Mouse (Mus musculus): ENCODE data around the gene Nrp2. TPM values are rescaled to one million over a fixed set of nuclear protein-coding genes. Genes with fewer than 3 reads are reported as not detected.

The Nrp2 gene
- total RNA-seq, 1 experiment: 14.4 TPM

- no peak for DNase-seq (ENCODE audit: low read depth, low spot score)
- Histone ChIP-seq H3K4me1 (ENCODE audit: control insufficient read depth in 2 of 2, insufficient read depth in 2 of 2, low read length in 2 of 2, poor library complexity in 1 of 2) (no peaks in the 10 kb centered on the region), H3K9ac (ENCODE audit: insufficient read depth, low read depth, low read length, poor library complexity, severe bottlenecking) (no peak overlapping the region), H3K36me3 (ENCODE audit: control insufficient read depth, insufficient read depth, low read length, poor library complexity, severe bottlenecking) (no peaks in the 10 kb centered on the region), H3K9me3 (ENCODE audit: control insufficient read depth, insufficient read depth, low read depth, low read length) (no peaks in the 10 kb centered on the region), H3K4me3 (ENCODE audit: insufficient read depth in 1 of 2, low read depth in 1 of 2, low read length in 2 of 2, poor library complexity in 1 of 2, severe bottlenecking in 1 of 2) (no peak overlapping the region), H3K27ac (ENCODE audit: insufficient read depth, low read depth, low read length, poor library complexity, severe bottlenecking) (no peak overlapping the region)
- TF ChIP-seq ZNF384 (IDR thresholded peaks at IDR 0.05; ENCODE audit: low read depth, low read length) (no peak), MAFK (IDR thresholded peaks at IDR 0.05; ENCODE audit: insufficient read depth, low read depth, low read length) (no peak), HCFC1 (IDR thresholded peaks at IDR 0.05; ENCODE audit: borderline replicate concordance, insufficient read depth, low read length) (no peak), CHD2 (IDR thresholded peaks at IDR 0.05; ENCODE audit: low read depth, low read length) (no peak), ZC3H11A (IDR thresholded peaks at IDR 0.05; ENCODE audit: borderline replicate concordance, low read depth, low read length) (no peak)
- in situ Hi-C loops (cut with MboI; ENCODE audit: low sequenced_read_pairs in 2 of 2, unreplicated experiment in 2 of 2): no loop called here
Measured at GRCm38 (mm10) chr1:62821509-62822398, 118.7 kb downstream of the Nrp2 start.

GRCm38 (mm10) chr1:62823549-62824195 lies 120.6 kb downstream of the Nrp2 start:
- no peaks in the 10 kb centered on the region for H3K9me3 ChIP-seq (ENCODE audit: control insufficient read depth, insufficient read depth, low read depth, low read length)
- H3K4me3 ChIP-seq (ENCODE audit: insufficient read depth in 1 of 2, low read depth in 1 of 2, low read length in 2 of 2, poor library complexity in 1 of 2, severe bottlenecking in 1 of 2): no peak overlapping the region
- no peak overlapping the region for H3K27ac ChIP-seq (ENCODE audit: insufficient read depth, low read depth, low read length, poor library complexity, severe bottlenecking)
- in situ Hi-C loops (cut with MboI; ENCODE audit: low sequenced_read_pairs in 2 of 2, unreplicated experiment in 2 of 2): no loop called here
- TF ChIP-seq CHD2 (IDR thresholded peaks at IDR 0.05; ENCODE audit: low read depth, low read length) (no peak), ZC3H11A (IDR thresholded peaks at IDR 0.05; ENCODE audit: borderline replicate concordance, low read depth, low read length) (no peak), ZNF384 (IDR thresholded peaks at IDR 0.05; ENCODE audit: low read depth, low read length) (no peak), HCFC1 (IDR thresholded peaks at IDR 0.05; ENCODE audit: borderline replicate concordance, insufficient read depth, low read length) (no peak), MAFK (IDR thresholded peaks at IDR 0.05; ENCODE audit: insufficient read depth, low read depth, low read length) (no peak)
- DNase-seq (ENCODE audit: low read depth, low spot score): no peak
- H3K9ac ChIP-seq (ENCODE audit: insufficient read depth, low read depth, low read length, poor library complexity, severe bottlenecking): no peak overlapping the region
- H3K36me3 ChIP-seq (ENCODE audit: control insufficient read depth, insufficient read depth, low read length, poor library complexity, severe bottlenecking): no peaks in the 10 kb centered on the region
- H3K4me1 ChIP-seq (ENCODE audit: control insufficient read depth in 2 of 2, insufficient read depth in 2 of 2, low read length in 2 of 2, poor library complexity in 1 of 2): no peaks in the 10 kb centered on the region; a peak in 1 of 4 replicates

GRCm38 (mm10) chr1:62825822-62826765 lies 123.0 kb downstream of the Nrp2 start:
- Histone ChIP-seq H3K4me3 (ENCODE audit: insufficient read depth in 1 of 2, low read depth in 1 of 2, low read length in 2 of 2, poor library complexity in 1 of 2, severe bottlenecking in 1 of 2) (no peak overlapping the region), H3K4me1 (ENCODE audit: control insufficient read depth in 2 of 2, insufficient read depth in 2 of 2, low read length in 2 of 2, poor library complexity in 1 of 2) (no peaks in the 10 kb centered on the region; a peak in 1 of 4 replicates), H3K9me3 (ENCODE audit: control insufficient read depth, insufficient read depth, low read depth, low read length) (no peaks in the 10 kb centered on the region), H3K9ac (ENCODE audit: insufficient read depth, low read depth, low read length, poor library complexity, severe bottlenecking) (no peak overlapping the region), H3K36me3 (ENCODE audit: control insufficient read depth, insufficient read depth, low read length, poor library complexity, severe bottlenecking) (no peaks in the 10 kb centered on the region), H3K27ac (ENCODE audit: insufficient read depth, low read depth, low read length, poor library complexity, severe bottlenecking) (no peak overlapping the region)
- in situ Hi-C loops (cut with MboI; ENCODE audit: low sequenced_read_pairs in 2 of 2, unreplicated experiment in 2 of 2): no loop called here
- no peak for DNase-seq (ENCODE audit: low read depth, low spot score)
- TF ChIP-seq HCFC1 (IDR thresholded peaks at IDR 0.05; ENCODE audit: borderline replicate concordance, insufficient read depth, low read length) (no peak), ZC3H11A (IDR thresholded peaks at IDR 0.05; ENCODE audit: borderline replicate concordance, low read depth, low read length) (no peak), ZNF384 (IDR thresholded peaks at IDR 0.05; ENCODE audit: low read depth, low read length) (no peak)

GRCm38 (mm10) chr1:62827316-62827715 lies 124.2 kb downstream of the Nrp2 start:
- no peaks in the 10 kb centered on the region; a peak in 1 of 4 replicates for H3K4me1 ChIP-seq (ENCODE audit: control insufficient read depth in 2 of 2, insufficient read depth in 2 of 2, low read length in 2 of 2, poor library complexity in 1 of 2)

More at GRCm38 (mm10) chr1:62827316-62827715, 124.2 kb downstream of the Nrp2 start:
- Histone ChIP-seq H3K4me3 (ENCODE audit: insufficient read depth in 1 of 2, low read depth in 1 of 2, low read length in 2 of 2, poor library complexity in 1 of 2, severe bottlenecking in 1 of 2) (no peak overlapping the region), H3K9ac (ENCODE audit: insufficient read depth, low read depth, low read length, poor library complexity, severe bottlenecking) (no peak overlapping the region), H3K27ac (ENCODE audit: insufficient read depth, low read depth, low read length, poor library complexity, severe bottlenecking) (no peak overlapping the region), H3K9me3 (ENCODE audit: control insufficient read depth, insufficient read depth, low read depth, low read length) (no peaks in the 10 kb centered on the region), H3K36me3 (ENCODE audit: control insufficient read depth, insufficient read depth, low read length, poor library complexity, severe bottlenecking) (no peaks in the 10 kb centered on the region)
- in situ Hi-C loops (cut with MboI; ENCODE audit: low sequenced_read_pairs in 2 of 2, unreplicated experiment in 2 of 2): no loop called here
- no peak for TF ChIP-seq ZC3H11A (IDR thresholded peaks at IDR 0.05; ENCODE audit: borderline replicate concordance, low read depth, low read length)
- DNase-seq (ENCODE audit: low read depth, low spot score): no peak
